Mouse (Mus musculus) lung, embryonic 16.5 days (tissue): ENCODE measurements around the gene Otud7b. TPM values are rescaled to one million over a fixed set of nuclear protein-coding genes. Genes with fewer than 3 reads are reported as not detected.
A peak's percentile ranks its signal among the peaks of the same experiment; 100 is the strongest.

Experiments used
- ATAC-seq: fragments of 200-750 bp; cut with Nextera tagmentation; 2 replicates; pipeline ENCODE4 v1.8.0; 2017; ENCODE audit warnings: low read depth, mild to moderate bottlenecking, moderate library complexity
- H3K27ac ChIP-seq: fragments of 300-500 bp; sonication (generic); 2 replicates; pipeline ENCODE4 v1.5.1; 2014; ENCODE audit warnings: mild to moderate bottlenecking, control low read depth, low read length
- H3K27me3 ChIP-seq: fragments of 300-500 bp; sonication (generic); 2 replicates; pipeline ENCODE4 v1.6.1; 2014; ENCODE audit warnings: low read depth, low read length, mixed read lengths; ENCODE audit not compliant: control insufficient read depth, insufficient read depth
- H3K36me3 ChIP-seq: fragments of 300-500 bp; sonication (generic); 2 replicates; pipeline ENCODE4 v1.6.1; 2014; ENCODE audit warnings: low read length; ENCODE audit not compliant: control insufficient read depth, insufficient read depth
- H3K4me1 ChIP-seq: fragments of 300-500 bp; sonication (generic); replicated peaks from 2 replicates; pipeline ENCODE4 v1.6.1; 2014; ENCODE audit warnings: low read length, mixed read lengths; ENCODE audit not compliant: control insufficient read depth, insufficient read depth
- H3K4me2 ChIP-seq: fragments of 300-500 bp; sonication (generic); 2 replicates; pipeline ENCODE4 v1.6.1; 2014; ENCODE audit warnings: low read depth, low read length, control low read depth
- H3K4me3 ChIP-seq: fragments of 300-500 bp; sonication (generic); 2 replicates; pipeline ENCODE4 v1.5.1; 2014; ENCODE audit warnings: mild to moderate bottlenecking, low read length, control low read depth
- H3K9ac ChIP-seq: fragments of 300-500 bp; sonication (generic); 2 replicates; pipeline ENCODE4 v1.6.1; 2014; ENCODE audit warnings: low read length, control low read depth
- H3K9me3 ChIP-seq: fragments of 300-500 bp; sonication (generic); 2 replicates; pipeline ENCODE4 v1.6.1; 2016; ENCODE audit warnings: low read length; ENCODE audit not compliant: control insufficient read depth
- WGBS: fragments of 180-500 bp; shearing (Covaris S2); extraction: QIAGEN DNeasy Blood & Tissue Kit; methylation state at CpG from one replicate; pipeline ENCODE4 v1.1.7; 2014; 5-methylcytosine and 5-hydroxymethylcytosine counted together
- polyA plus RNA-seq: library from polyadenylated mRNA; unstranded; fragments of >200 nt; fragmentation: Nextera tagmentation; extraction: Ambion mirVana; gene quantifications from 2 replicates; pipeline ENCODE4 v1.2.1, GENCODE M21; 2015

Gene Otud7b
- polyA plus RNA-seq, 1 experiment from 2014 or later = 18.8 TPM

DNA sequence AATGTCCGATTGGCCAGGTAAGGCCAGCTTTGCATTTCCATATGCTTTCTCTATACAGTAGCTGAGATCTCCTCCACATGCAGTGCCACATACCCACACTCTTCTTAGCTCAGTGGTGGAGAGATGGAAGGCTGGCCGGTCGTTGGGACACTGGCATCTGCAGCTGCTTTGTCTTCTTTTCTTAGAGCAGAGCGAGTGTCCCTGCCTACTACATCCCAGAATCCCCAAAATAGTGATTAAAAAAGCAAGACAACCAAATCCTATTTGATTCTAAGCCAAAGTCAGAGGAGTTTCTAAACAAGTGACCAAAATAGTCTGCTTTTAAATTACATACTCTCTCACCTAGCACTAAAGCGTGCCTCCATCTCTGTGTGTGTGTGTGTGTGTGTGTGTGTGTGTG lies 48.3 kb downstream of the Otud7b start:
- H3K36me3 ChIP-seq = peaks cover 36% of the 10 kb centered on the region
- H3K4me1 ChIP-seq = no peaks in the 10 kb centered on the region
- no peak for ATAC-seq
- no peak overlapping the region for H3K4me3 ChIP-seq
- no peak overlapping the region for H3K27ac ChIP-seq
- H3K9me3 ChIP-seq = no peaks in the 10 kb centered on the region
- WGBS = 87% methylated on average over 5 of the region's 5 CpGs
- no peak overlapping the region for H3K9ac ChIP-seq
- no peak overlapping the region for H3K4me2 ChIP-seq
- no peaks in the 10 kb centered on the region for H3K27me3 ChIP-seq

DNA sequence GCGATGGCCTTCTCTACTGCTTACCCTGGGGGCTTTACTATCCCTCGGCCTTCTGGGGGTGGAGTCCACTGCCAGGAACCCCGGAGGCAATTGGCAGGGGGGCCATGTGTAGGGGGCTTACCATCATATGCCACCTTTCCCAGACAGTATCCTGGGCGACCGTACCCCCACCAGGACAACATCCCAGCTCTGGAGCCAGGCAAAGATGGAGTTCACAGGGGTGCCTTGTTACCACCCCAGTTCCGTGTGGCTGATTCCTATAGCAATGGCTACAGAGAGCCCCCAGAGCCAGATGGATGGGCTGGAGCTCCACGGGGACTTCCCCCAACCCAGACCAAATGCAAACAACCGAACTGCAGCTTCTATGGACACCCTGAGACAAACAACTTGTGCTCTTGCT lies 51.2 kb downstream of the Otud7b start:
- Histone ChIP-seq H3K27me3 (no peaks in the 10 kb centered on the region), H3K4me3 (no peak overlapping the region), H3K27ac (no peak overlapping the region), H3K4me2 (no peak overlapping the region), H3K9me3 (no peaks in the 10 kb centered on the region), H3K4me1 (peaks cover 9% of the 10 kb centered on the region), H3K36me3 (peaks cover 36% of the 10 kb centered on the region), H3K9ac (no peak overlapping the region)
- no peak for ATAC-seq
- WGBS = 78% methylated on average over 8 of the region's 8 CpGs

DNA sequence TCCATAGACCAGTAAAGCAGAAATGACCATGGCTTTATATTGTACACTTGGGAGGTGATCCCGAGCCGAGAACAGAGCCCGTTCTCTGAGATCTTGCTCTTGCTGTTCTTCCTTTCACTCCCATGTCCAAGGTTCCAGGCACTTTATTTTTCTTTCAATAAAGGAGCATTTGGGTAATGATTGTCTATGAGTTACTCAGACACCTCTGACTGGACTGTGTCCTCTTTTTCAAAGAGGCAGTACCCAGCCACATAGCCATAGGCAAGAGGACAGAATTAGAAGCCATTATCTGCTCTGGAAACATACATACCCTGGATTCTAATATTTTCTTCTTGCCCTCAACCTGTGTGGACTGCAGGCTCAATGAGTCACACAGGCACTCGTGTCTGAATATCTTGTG lies 55.5 kb downstream of the Otud7b start:
- Histone ChIP-seq H3K9me3 (no peaks in the 10 kb centered on the region), H3K4me2 (peak overlapping the region; percentile 97), H3K27ac (peak overlapping the region; percentile 36; the same call in 1 of the 2 replicates), H3K9ac (no peak overlapping the region), H3K4me3 (no peak overlapping the region; the same call in 1 of the 2 replicates), H3K36me3 (peaks cover 8% of the 10 kb centered on the region), H3K4me1 (peaks cover 16% of the 10 kb centered on the region), H3K27me3 (no peaks in the 10 kb centered on the region)
- WGBS = 58% methylated on average over 4 of the region's 4 CpGs
- ATAC-seq = no peak

- ATAC-seq = peak; percentile 69
- 36% methylated on average over 4 of the region's 4 CpGs for WGBS
- H3K27ac ChIP-seq = peak overlapping the region; percentile 64
- H3K9me3 ChIP-seq = no peaks in the 10 kb centered on the region
- H3K9ac ChIP-seq = peak overlapping the region; percentile 72; the same call in 1 of the 2 replicates
- no peaks in the 10 kb centered on the region for H3K27me3 ChIP-seq
- peaks cover 6% of the 10 kb centered on the region for H3K36me3 ChIP-seq
- no peak overlapping the region; the same call in 1 of the 2 replicates for H3K4me3 ChIP-seq
- H3K4me2 ChIP-seq = peak overlapping the region; percentile 97
- peaks cover 16% of the 10 kb centered on the region for H3K4me1 ChIP-seq
These were observed 56.0 kb downstream of the Otud7b start for GRCm38 (mm10) chr3:96160222-96160802.

DNA sequence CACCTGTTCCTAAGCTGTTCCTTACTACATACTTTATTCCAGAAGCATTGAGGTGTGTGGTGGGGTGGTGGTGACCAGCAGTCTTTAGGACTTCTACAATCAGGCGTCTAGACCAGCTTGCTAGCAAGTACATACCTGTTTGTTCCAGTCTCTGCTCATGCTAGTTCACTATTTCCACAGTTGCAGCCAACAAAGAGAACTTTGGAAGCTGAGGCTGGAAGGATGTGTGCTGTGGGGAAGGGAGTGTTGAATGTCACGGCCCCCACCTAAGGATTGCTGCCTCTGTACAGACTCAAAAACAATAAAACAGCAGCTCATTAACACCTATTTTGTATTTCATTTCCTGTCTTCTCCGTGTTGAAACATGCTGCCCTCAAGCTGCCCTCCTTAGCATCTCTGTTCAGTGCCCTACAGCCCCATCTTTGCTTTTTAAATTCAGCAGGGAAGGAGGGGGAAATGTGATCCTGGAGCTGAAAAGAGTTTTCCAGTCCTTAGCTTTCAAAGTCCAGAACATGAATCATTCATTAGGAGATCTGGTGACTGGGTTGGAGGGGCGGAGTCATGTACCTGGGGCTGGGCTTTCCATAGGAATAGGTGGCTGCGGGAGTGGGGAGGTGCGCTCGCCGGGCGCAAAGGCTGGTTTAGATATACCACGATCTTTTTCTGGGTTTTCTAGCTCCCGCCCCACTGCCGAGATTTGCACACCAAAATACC lies 56.6 kb downstream of the Otud7b start:
- Histone ChIP-seq H3K9ac (peak overlapping the region; percentile 72), H3K9me3 (no peaks in the 10 kb centered on the region), H3K27me3 (no peaks in the 10 kb centered on the region), H3K4me2 (peak overlapping the region; percentile 97), H3K4me1 (peaks cover 16% of the 10 kb centered on the region), H3K4me3 (peak overlapping the region; percentile 57), H3K27ac (peak overlapping the region; percentile 64), H3K36me3 (no peaks in the 10 kb centered on the region)
- ATAC-seq = peak; percentile 66
- 2% methylated on average over 12 of the region's 12 CpGs for WGBS

GRCm38 (mm10) chr3:96161869-96162840 lies 57.8 kb downstream of the Otud7b start, which contains the start of gene Mtmr11:
TSS of gene Mtmr11 (plus strand) at chr3:96162004.
- Histone ChIP-seq H3K4me1 (peaks cover 16% of the 10 kb centered on the region), H3K4me3 (peak within 1 kb of the TSS; percentile 57), H3K9me3 (no peaks in the 10 kb centered on the region), H3K27me3 (no peaks in the 10 kb centered on the region), H3K36me3 (no peaks in the 10 kb centered on the region), H3K9ac (peak within 1 kb of the TSS; percentile 72), H3K27ac (peak within 1 kb of the TSS; percentile 64), H3K4me2 (peak within 1 kb of the TSS; percentile 97)
- WGBS = 8% methylated on average over 14 of the region's 16 CpGs
- ATAC-seq = peak; percentile 57

- 88% methylated on average over 6 of the region's 6 CpGs for WGBS
- peaks cover 18% of the 10 kb centered on the region for H3K4me1 ChIP-seq
- no peak overlapping the region for H3K9ac ChIP-seq
- no peak for ATAC-seq
- no peaks in the 10 kb centered on the region for H3K27me3 ChIP-seq
- H3K27ac ChIP-seq = no peak overlapping the region
- no peak overlapping the region for H3K4me2 ChIP-seq
- H3K36me3 ChIP-seq = peaks cover 2% of the 10 kb centered on the region; the same call in 1 of the 2 replicates
- no peaks in the 10 kb centered on the region for H3K9me3 ChIP-seq
- H3K4me3 ChIP-seq = no peak overlapping the region
These were observed 58.7 kb downstream of the Otud7b start for GRCm38 (mm10) chr3:96163040-96163439.

GRCm38 (mm10) chr3:96168466-96169158 lies 64.3 kb downstream of the Otud7b start:
- Histone ChIP-seq H3K36me3 (peaks cover 2% of the 10 kb centered on the region; the same call in 1 of the 2 replicates), H3K4me1 (peaks cover 24% of the 10 kb centered on the region), H3K9ac (0 out of 2 replicates have a peak overlapping the region, but pooled peaks have one; percentile 24), H3K9me3 (no peaks in the 10 kb centered on the region), H3K4me2 (peak overlapping the region; percentile 6; the same call in 1 of the 2 replicates), H3K4me3 (no peak overlapping the region), H3K27me3 (no peaks in the 10 kb centered on the region), H3K27ac (peak overlapping the region; percentile 55)
- ATAC-seq = no peak
- 45% methylated on average over 12 of the region's 12 CpGs for WGBS
